Mouse (Mus musculus) frontal cortex, adult (tissue): ENCODE data around the gene Ntmt1.

ENCODE experiments used
- ATAC-seq: cut with Nextera tagmentation; 2 replicates; pipeline ENCODE4 v1.9.2; 2017; ENCODE audit warnings: mild to moderate bottlenecking, moderate library complexity, mixed read lengths; ENCODE audit not compliant: low TSS enrichment

The Ntmt1 gene

GRCm38 (mm10) chr2:30807648-30808295, at the start of gene Ntmt1:
Ntmt1 (plus strand) TSS chr2:30807826.
- ATAC-seq: peak; percentile 97

- ATAC-seq: peak; percentile 34; the same call in 1 of the 2 replicates
These were observed 49.1 kb upstream of the Ntmt1 start for GRCm38 (mm10) chr2:30758341-30759087.

- no peak for ATAC-seq
These were observed 48.6 kb upstream of the Ntmt1 start for GRCm38 (mm10) chr2:30759088-30759374.

GRCm38 (mm10) chr2:30759442-30759841, 48.2 kb upstream of the Ntmt1 start:
- ATAC-seq: no peak

- ATAC-seq: peak; percentile 57; the same call in 1 of the 2 replicates
These were observed 47.6 kb upstream of the Ntmt1 start for GRCm38 (mm10) chr2:30759858-30760547.

- ATAC-seq: no peak
These were observed 46.9 kb upstream of the Ntmt1 start for GRCm38 (mm10) chr2:30760706-30761105.

GRCm38 (mm10) chr2:30766446-30766845, 41.2 kb upstream of the Ntmt1 start:
- ATAC-seq: no peak

- no peak for ATAC-seq
These were observed 39.9 kb upstream of the Ntmt1 start for GRCm38 (mm10) chr2:30767626-30768240.

GRCm38 (mm10) chr2:30768529-30768928, 39.1 kb upstream of the Ntmt1 start:
- no peak for ATAC-seq

- 0 out of 2 replicates have a peak, but pooled peaks have one; percentile 17 for ATAC-seq
These were observed 38.4 kb upstream of the Ntmt1 start for GRCm38 (mm10) chr2:30769187-30769586.

- ATAC-seq: no peak
These were observed 36.2 kb upstream of the Ntmt1 start for GRCm38 (mm10) chr2:30771368-30771805.

- ATAC-seq: peak; percentile 79
These were observed 35.7 kb upstream of the Ntmt1 start for GRCm38 (mm10) chr2:30771806-30772460.

- no peak for ATAC-seq
These were observed 34.9 kb upstream of the Ntmt1 start for GRCm38 (mm10) chr2:30772581-30773312.

- ATAC-seq: no peak
These were observed 34.2 kb upstream of the Ntmt1 start for GRCm38 (mm10) chr2:30773313-30774005.

- no peak for ATAC-seq
These were observed 31.7 kb upstream of the Ntmt1 start for GRCm38 (mm10) chr2:30775955-30776354.

GRCm38 (mm10) chr2:30777266-30777665, 30.4 kb upstream of the Ntmt1 start:
- no peak for ATAC-seq

GRCm38 (mm10) chr2:30778235-30778634, 29.4 kb upstream of the Ntmt1 start:
- ATAC-seq: no peak

GRCm38 (mm10) chr2:30779241-30779640, 28.4 kb upstream of the Ntmt1 start:
- no peak for ATAC-seq

GRCm38 (mm10) chr2:30782312-30783290, 25.0 kb upstream of the Ntmt1 start:
- ATAC-seq: no peak; the same call in 1 of the 2 replicates
